Mouse (Mus musculus): Measurements from ENCODE around the gene Smpd3.

Smpd3 gene

GRCm38 (mm10) chr8:106292484-106293396 is 45.0 kb downstream of the Smpd3 start:
- no peak for DNase-seq (ENCODE audit: low read depth, low spot score)

GRCm38 (mm10) chr8:106289464-106289863 is 48.3 kb downstream of the Smpd3 start:
- no peak for DNase-seq (ENCODE audit: low read depth, low spot score)

- no peak for DNase-seq (ENCODE audit: low read depth, low spot score)
Measured at GRCm38 (mm10) chr8:106288732-106289131, 49.1 kb downstream of the Smpd3 start.

- DNase-seq (ENCODE audit: low read depth, low spot score): no peak
Measured at GRCm38 (mm10) chr8:106287445-106287844, 50.3 kb downstream of the Smpd3 start.

GRCm38 (mm10) chr8:106280844-106281243 is 56.9 kb downstream of the Smpd3 start:
- no peak for DNase-seq (ENCODE audit: low read depth, low spot score)

- DNase-seq (ENCODE audit: low read depth, low spot score): no peak
Measured at GRCm38 (mm10) chr8:106280154-106280553, 57.6 kb downstream of the Smpd3 start.

- no peak for DNase-seq (ENCODE audit: low read depth, low spot score)
Measured at GRCm38 (mm10) chr8:106278367-106279042, 59.3 kb downstream of the Smpd3 start.

- no peak for DNase-seq (ENCODE audit: low read depth, low spot score)
Measured at GRCm38 (mm10) chr8:106276709-106277317, 61.0 kb downstream of the Smpd3 start.

GRCm38 (mm10) chr8:106273468-106273867 is 64.3 kb downstream of the Smpd3 start:
- DNase-seq (ENCODE audit: low read depth, low spot score): no peak

- no peak for DNase-seq (ENCODE audit: low read depth, low spot score)
Measured at GRCm38 (mm10) chr8:106271378-106271777, 66.4 kb downstream of the Smpd3 start.

- DNase-seq (ENCODE audit: low read depth, low spot score): peak; percentile 13
Measured at GRCm38 (mm10) chr8:106270804-106271203, 67.0 kb downstream of the Smpd3 start.

- DNase-seq (ENCODE audit: low read depth, low spot score): no peak
Measured at GRCm38 (mm10) chr8:106268710-106269346, 69.0 kb downstream of the Smpd3 start.

- DNase-seq (ENCODE audit: low read depth, low spot score): no peak
Measured at GRCm38 (mm10) chr8:106265398-106265797, 72.4 kb downstream of the Smpd3 start.

- DNase-seq (ENCODE audit: low read depth, low spot score): no peak
Measured at GRCm38 (mm10) chr8:106263928-106264327, 73.9 kb downstream of the Smpd3 start.

GRCm38 (mm10) chr8:106262343-106262742 is 75.4 kb downstream of the Smpd3 start:
- no peak for DNase-seq (ENCODE audit: low read depth, low spot score)

- DNase-seq (ENCODE audit: low read depth, low spot score): no peak
Measured at GRCm38 (mm10) chr8:106260894-106261293, 76.9 kb downstream of the Smpd3 start.

GRCm38 (mm10) chr8:106259579-106260255 is 78.1 kb downstream of the Smpd3 start:
- no peak for DNase-seq (ENCODE audit: low read depth, low spot score)

GRCm38 (mm10) chr8:106258169-106258568 is 79.6 kb downstream of the Smpd3 start:
- DNase-seq (ENCODE audit: low read depth, low spot score): no peak

- DNase-seq (ENCODE audit: low read depth, low spot score): no peak
Measured at GRCm38 (mm10) chr8:106250186-106250585, 87.6 kb downstream of the Smpd3 start.

GRCm38 (mm10) chr8:106237106-106237505 is 100.7 kb downstream of the Smpd3 start:
- no peak for DNase-seq (ENCODE audit: low read depth, low spot score)

- DNase-seq (ENCODE audit: low read depth, low spot score): no peak
Measured at GRCm38 (mm10) chr8:106234567-106235261, 103.1 kb downstream of the Smpd3 start.

All from embryo, embryonic 11.5 days (tissue).